Mouse (Mus musculus): Measurements from ENCODE around the gene Ptprf. TPM values are rescaled to one million over a fixed set of nuclear protein-coding genes. Genes with fewer than 3 reads are reported as not detected.

Gene Ptprf
- polyA plus RNA-seq, 1 experiment from 2014 or later, result 79.8 TPM

GRCm38 (mm10) chr4:118162123-118162522 lies 129.1 kb downstream of the Ptprf start:
- H3K4me2 ChIP-seq (replicated peaks; ENCODE audit: low read depth, low read length), result no peak overlapping the region
- H3K27me3 ChIP-seq (ENCODE audit: control insufficient read depth, insufficient read depth, low read length), result no peaks in the 10 kb centered on the region
- H3K4me3 ChIP-seq (ENCODE audit: low read depth, low read length), result no peak overlapping the region
- no peaks in the 10 kb centered on the region for H3K9me3 ChIP-seq (ENCODE audit: control insufficient read depth, low read depth, low read length)
- no peaks in the 10 kb centered on the region for H3K4me1 ChIP-seq (ENCODE audit: control insufficient read depth, insufficient read depth, low read length)
- peaks cover 91% of the 10 kb centered on the region for H3K36me3 ChIP-seq (ENCODE audit: control insufficient read depth, insufficient read depth, low read length)
- no peak overlapping the region for H3K9ac ChIP-seq (replicated peaks; ENCODE audit: low read depth, low read length)
- no peak for ATAC-seq (ENCODE audit: insufficient number of reproducible peaks, insufficient read depth, low FRiP score, low read depth)
- 95% methylated on average over 12 of the region's 12 CpGs for WGBS
- no peak overlapping the region for H3K27ac ChIP-seq (ENCODE audit: low read length)

Small RNAs within 50 kb of the gene (microRNA-seq; reads per million reads assigned to microRNA genes)
- 2.6 reads per million, percentile 2 among the genes with 10 or more reads in this experiment for gene Mir7226

Other genes with a start within 250 kb of the Ptprf start
- gene St3gal3, start 156.5 kb downstream of the Ptprf start, polyA plus RNA-seq (2014; fragmentation: Nextera tagmentation; extraction: Ambion mirVana), result 5.0 and 6.1 TPM in 2 replicates
- gene Kdm4a, start 111.4 kb downstream of the Ptprf start, polyA plus RNA-seq (2014; fragmentation: Nextera tagmentation; extraction: Ambion mirVana), result 43.5 and 45.2 TPM in 2 replicates
- 10.7 and 14.5 TPM in 2 replicates for gene Szt2, start 117.9 kb upstream of the Ptprf start, polyA plus RNA-seq (2014; fragmentation: Nextera tagmentation; extraction: Ambion mirVana)
- gene Med8, start 117.9 kb upstream of the Ptprf start, polyA plus RNA-seq (2014; fragmentation: Nextera tagmentation; extraction: Ambion mirVana), result 87.1 and 99.7 TPM in 2 replicates
- 109 and 110 TPM in 2 replicates for gene Elovl1, start 136.7 kb upstream of the Ptprf start, polyA plus RNA-seq (2014; fragmentation: Nextera tagmentation; extraction: Ambion mirVana)
- gene Cdc20, start 145.9 kb upstream of the Ptprf start, polyA plus RNA-seq (2014; fragmentation: Nextera tagmentation; extraction: Ambion mirVana), result 219 and 230 TPM in 2 replicates
- gene Mpl, start 166.1 kb upstream of the Ptprf start, polyA plus RNA-seq (2014; fragmentation: Nextera tagmentation; extraction: Ambion mirVana), result 0.36 and 0.52 TPM in 2 replicates
- gene Tie1, start 198.7 kb upstream of the Ptprf start, polyA plus RNA-seq (2014; fragmentation: Nextera tagmentation; extraction: Ambion mirVana), result 16.4 and 18.5 TPM in 2 replicates
- 17.9 and 18.3 TPM in 2 replicates for gene 2610528J11Rik, start 235.6 kb upstream of the Ptprf start, polyA plus RNA-seq (2014; fragmentation: Nextera tagmentation; extraction: Ambion mirVana)

Data from stomach, embryonic 14.5 days (tissue).